Mouse (Mus musculus) left cerebral cortex, postnatal 25 days (tissue): ENCODE data around the gene Fam241b. TPM values are rescaled to one million over a fixed set of nuclear protein-coding genes. Genes with fewer than 3 reads are reported as not detected.

Experiments
- DNase-seq, 2 experiments: peaks; one replicate each; pipeline ENCODE4 v3.0.0; 2022; ENCODE audit warnings: low spot score in 2 of 2, mixed read lengths in 1 of 2
- intact Hi-C: fragments of 180-260 bp; cut with DNase I; formaldehyde crosslinking; loops from one replicate; pipeline ENCODE4 v1.15.1; 2025
- total RNA-seq, 2 experiments: library from RNA; stranded (reverse); gene quantifications; 2 replicates each; pipeline ENCODE4 v1.2.3; 2021

Fam241b gene
- 10 to 100 TPM; 53.0 to 54.6 TPM for total RNA-seq

DNA sequence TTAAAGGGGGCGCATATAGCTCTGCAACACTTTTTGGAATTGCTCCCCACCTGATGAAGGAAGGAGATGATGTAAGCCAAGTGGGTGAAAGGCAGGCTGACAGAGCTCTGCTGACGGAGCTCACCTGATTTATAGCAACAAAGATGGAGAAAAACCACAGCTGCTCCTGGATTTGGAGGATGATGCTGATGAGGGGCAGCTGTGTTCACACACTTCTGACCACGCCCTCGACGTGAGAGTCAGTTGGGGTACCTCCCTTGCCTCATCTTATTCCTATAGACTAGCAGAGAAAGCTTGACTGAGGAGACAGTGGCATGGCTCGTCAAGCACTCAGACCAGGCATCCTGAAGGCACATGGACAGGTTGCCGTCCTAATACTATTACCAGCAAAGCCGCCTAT, at the start of gene Fam241b:
Gene Fam241b (minus strand): TSS at position 101 of the 400 bp plus-strand sequence.
- DNase-seq, result no peak
- intact Hi-C loops, result no loop called here

DNA sequence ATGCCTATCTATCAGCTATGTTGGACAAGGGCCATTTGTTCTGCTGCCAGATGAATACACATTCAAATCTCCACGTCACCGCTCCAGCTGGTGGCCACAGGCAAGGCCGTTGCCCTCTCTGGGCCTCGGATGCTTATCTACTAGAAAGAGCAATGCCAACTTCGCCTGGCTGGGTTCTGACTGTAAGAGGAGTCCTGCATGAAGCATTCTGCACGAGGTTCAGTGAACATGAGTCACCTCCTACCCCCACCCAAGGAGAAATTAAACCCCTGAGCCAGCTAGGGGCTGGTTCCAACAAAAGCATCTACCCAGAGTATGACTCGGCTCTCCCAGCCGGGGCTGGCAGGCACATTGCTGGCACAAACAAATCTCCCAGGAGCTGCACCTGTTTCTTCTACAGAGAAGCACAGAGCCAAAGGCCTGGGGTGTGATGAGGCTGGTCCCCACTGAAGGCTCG, 49.0 kb upstream of the Fam241b start:
- peak; percentile 31 to 83 for DNase-seq
- intact Hi-C loops, result no loop called here

DNA sequence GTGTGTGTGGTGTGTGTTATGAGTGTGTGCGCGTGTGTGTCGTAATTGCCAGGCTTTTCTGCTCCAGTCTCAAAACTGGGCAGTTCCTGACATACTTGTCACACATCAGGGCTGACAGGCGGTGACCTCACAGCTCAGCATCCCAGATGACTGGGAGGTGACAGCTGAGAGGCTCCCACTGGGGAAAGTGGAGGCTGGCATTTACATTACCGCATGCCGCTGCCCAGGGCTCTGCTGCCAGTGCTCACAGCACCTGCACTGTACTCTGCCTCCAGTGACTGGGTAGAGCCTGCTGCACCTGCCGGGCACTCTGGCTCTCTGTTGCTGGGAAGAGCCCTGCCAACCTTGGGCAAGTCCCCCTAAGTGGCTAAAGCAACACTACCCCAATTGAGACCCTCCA, 47.1 kb upstream of the Fam241b start:
- intact Hi-C loops, result no loop called here
- no peak for DNase-seq

DNA sequence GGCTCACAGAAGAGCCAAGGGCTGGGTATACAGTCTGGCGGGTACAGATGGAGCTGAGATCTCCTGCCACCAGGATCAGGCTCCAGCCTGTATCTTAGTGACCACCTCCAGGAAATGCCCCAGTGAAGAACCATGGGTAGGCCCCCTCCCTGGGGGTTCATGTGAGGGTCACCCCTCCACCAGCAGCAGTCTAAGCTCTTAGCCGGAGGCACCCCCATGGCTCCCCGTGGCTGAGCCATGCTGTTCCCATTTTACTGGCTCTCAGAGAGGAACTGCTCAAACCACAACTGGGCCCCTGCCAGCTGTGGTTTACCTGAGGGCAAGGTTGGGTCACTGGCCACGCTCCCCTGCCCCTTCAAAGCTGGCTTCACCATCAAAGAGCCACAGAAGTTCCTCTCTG, 46.2 kb upstream of the Fam241b start:
- intact Hi-C loops, result no loop called here

DNA sequence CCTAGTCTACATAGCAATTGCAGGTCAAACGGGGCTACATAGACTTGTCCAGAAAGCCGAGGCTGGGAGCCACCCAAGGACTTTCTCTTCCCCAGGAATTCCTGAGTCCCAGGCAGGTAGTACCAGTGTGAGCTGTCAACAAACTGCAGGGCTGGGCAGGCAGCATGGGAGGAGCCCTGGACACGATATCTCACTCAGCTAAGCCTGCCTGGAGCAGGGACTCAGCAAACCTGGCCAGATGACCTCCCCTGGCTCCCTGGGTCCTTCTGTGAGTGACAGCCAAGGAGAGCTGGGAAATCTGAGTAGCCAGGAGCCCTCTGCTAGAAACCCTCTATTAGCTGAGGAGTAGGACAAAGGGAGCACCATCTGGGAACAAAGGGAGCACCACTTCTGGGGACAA, 45.6 kb upstream of the Fam241b start:
- intact Hi-C loops, result no loop called here
- no peak for DNase-seq

More for the DNA sequence above, 46.2 kb upstream of the Fam241b start:
- DNase-seq, result no peak

DNA sequence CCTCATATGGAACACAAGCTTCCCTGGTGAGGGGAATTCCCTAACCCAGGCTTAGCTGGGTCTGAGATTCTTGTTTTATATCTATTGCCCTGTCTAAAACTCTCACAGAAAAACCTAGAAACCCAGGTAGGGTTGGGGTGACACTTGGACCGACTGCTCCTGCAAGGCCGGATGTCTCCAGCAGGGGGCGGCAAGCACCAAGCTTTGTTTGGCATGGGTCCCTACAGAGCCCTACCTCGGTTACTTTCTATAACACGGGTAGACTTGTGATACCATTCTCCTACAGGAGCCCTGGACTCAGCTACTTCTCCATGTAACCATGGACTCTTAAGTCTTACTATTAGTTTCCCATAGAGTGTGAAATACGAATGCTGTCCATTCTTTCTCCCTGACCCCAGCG, 43.2 kb upstream of the Fam241b start:
- peak; percentile 80 to 82 for DNase-seq
- intact Hi-C loops, result loop anchor here (1.0 kb wide), 1 partner anchor 56 kb away; no protein-coding TSS in a partner anchor

DNA sequence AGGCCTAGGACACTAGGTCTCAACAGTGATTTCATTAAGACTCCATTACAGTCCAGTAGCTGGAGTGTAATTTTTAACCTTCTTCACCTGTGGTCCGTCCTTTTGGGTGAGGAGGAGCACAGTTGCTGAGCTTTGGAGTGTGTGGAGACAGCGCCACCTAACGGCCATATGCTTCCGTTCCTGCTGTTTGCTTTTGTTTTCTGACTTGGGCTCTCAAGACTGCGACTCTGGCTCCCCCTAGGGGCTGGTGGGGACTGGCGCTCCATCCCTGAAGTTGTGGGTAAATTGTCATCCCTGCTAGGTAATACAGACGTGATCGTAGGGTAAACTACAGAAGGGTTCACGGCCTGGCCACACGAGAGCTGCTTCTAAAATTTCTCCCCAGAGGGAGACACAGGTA, 39.3 kb upstream of the Fam241b start:
- intact Hi-C loops, result loop anchor here (1.0 to 5.0 kb wide), 5 partner anchors 78 to 344 kb away; no protein-coding TSS in a partner anchor
- DNase-seq, result peak; percentile 97 to 98

DNA sequence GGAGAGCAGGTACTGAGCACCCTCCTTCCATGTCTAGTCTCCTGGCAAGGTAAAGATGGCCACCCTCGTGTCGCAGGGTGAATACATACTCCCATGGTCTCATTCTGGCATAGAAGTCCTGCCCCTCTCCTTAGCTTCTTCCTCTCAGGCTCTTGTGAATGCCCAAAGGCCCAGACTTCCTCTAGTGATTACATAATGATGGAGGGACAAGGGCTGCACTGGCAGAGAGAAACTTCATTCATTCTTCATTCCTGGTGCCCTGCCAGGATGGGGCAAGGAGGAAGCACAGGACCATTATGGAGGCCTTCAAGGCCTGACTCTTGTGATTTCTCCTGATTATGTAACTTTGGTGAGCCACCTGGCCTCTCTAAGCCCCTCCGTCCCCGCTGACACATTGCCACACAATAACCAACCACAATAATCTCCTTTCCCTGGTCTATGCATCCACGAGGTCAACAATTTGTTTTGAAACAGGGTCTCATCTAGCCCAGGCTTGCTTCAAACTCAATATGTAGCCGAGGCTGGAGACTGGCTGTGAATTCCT, 38.8 kb upstream of the Fam241b start:
- intact Hi-C loops, result loop anchor here (1.0 to 5.0 kb wide), 5 partner anchors 77 to 344 kb away; no protein-coding TSS in a partner anchor
- peak in 1 of 2 experiments; percentile 16 for DNase-seq

DNA sequence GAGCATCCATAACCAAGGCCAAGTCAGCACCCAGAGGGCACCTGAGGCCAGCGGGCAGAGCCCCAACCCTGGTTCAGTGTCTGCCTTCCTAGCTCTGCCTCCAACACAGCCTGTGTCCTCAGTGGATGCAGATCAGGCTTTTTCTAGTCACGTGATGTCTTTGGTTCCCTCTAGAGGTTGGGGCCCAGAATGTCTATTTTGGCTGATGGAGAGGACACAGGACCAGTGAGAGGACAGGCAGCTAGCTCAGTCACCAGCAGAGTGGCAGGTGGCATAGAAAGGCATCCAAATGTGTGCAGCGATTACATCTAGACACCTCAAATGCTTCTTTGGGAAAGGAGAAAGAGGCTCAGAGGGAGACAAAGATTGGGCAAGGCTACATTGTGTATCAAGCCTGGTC, 38.0 kb upstream of the Fam241b start:
- intact Hi-C loops, result loop anchor here (2.0 to 5.0 kb wide), 2 partner anchors 304 to 343 kb away; no protein-coding TSS in a partner anchor
- DNase-seq, result no peak

DNA sequence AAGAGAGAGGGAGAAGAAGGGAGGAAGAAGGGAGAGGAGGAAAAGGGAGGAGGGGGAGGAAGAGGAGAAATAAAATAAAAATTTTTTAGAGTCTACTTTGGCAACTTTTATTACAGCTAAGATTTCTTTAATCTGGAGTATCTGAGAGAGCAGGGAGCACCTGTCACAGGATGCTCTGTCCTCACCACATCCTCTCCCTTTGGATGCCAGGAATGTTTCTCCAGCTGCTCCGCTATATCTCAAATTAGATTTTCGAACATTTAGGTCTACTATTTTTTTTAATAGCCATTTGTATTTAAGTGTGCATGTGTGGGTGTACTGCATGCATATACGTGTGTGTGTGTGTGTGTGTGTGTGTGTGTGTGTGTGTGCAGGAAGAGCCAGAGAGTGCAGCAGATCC, 36.2 kb upstream of the Fam241b start:
- intact Hi-C loops, result loop anchor here (5.0 kb wide), 2 partner anchors 43 to 303 kb away; no protein-coding TSS in a partner anchor
- DNase-seq, result no peak

DNA sequence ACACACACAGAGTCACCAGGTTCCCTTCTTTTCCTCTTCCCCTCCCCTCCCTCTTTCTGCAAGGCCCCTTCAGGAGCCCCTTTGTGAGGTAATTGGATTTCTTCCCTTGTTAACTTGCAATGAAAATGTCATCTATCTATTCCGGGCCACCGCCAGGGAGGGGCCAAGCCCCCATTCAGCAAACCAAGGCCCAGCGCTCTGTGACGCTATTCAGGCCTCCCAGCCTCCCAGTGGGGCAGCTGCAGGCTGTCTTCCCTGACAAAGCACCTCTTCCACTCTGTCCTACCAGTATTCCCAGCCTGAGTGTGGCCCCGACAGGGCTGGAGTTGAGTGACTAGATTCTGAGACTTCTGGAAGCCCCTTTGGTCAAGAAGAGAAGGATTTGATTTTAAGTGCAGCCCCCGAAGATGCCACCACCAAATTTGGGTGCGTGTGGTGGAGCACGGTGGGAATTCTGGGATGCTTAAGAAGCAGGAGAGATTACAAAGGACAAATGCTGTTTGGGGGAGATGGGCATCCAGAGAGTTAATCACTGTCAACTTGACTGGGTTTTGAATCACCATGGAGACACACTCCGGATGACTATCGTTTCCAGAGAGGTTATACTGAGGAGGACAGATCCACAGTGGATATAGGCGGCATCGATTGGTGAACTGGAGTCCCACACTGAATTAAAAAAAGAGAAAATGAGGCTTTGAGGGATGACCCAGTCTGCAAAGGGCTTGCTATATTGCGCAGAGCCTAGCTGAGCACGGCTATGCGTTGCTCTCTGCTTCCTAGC, 31.0 kb upstream of the Fam241b start:
- intact Hi-C loops, result loop anchor here (5.0 kb wide), 1 partner anchor 37 kb away; no protein-coding TSS in a partner anchor
- DNase-seq, result no peak

DNA sequence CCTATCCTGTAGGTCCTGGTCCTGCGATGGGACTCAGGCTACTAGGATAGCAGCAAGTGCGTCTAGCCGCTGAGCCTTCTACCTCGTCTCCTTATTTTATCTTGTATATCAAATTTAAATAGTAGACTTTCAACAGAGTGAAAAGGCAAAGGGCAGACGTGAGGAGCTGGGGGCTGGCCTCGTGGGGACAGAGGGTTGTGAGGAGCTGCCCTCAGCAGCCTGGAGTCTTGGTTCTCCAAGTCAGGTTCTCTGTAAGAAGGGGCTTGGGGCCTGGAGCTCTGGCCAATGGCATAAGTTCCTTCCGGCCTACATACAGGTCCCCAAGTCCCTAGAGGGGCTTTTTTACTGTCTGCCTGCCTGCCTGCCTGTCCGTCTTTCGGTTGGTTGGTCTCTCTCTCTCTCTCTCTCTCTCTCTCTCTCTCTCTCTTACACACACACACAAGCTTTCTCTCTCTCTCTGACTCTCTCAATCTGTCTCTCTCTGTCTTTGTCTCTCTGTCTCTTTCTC, 30.3 kb upstream of the Fam241b start:
- intact Hi-C loops, result no loop called here

DNA sequence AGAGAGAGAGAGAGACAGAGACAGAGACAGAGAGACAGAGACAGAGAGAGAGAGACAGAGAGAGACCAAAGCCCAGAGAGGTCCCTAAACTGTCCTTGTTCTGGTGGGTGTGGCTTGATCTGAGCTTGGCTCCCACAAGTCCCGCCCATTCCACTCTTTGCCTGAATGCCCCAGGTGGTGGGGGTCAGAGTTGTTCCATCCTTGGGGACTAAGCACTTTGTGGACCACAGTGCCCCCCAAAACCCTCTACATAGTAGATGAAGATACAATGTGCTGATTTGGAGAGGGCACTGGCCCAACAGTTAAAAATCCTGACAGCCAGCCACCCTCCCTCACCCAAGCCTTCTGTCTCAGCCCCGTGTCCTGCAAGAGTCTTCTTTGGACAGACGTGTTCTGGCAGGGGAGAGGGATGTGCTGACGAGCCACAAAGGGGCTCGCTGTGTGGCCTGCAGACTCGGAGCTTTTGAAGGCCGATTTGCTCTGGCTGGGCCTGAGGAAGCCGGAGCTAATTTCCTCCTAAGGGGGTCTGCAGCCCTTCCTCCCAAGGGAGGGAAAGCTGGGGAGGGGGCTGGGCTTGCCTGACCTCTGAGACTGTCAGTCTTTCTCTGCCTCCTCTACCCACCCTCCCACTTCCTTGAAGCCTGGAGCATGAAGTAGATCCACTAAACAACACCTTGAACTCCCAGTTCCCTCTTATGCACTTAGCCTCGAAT, 29.3 kb upstream of the Fam241b start:
- intact Hi-C loops, result no loop called here
- no peak for DNase-seq

More for the DNA sequence above, 30.3 kb upstream of the Fam241b start:
- no peak for DNase-seq

DNA sequence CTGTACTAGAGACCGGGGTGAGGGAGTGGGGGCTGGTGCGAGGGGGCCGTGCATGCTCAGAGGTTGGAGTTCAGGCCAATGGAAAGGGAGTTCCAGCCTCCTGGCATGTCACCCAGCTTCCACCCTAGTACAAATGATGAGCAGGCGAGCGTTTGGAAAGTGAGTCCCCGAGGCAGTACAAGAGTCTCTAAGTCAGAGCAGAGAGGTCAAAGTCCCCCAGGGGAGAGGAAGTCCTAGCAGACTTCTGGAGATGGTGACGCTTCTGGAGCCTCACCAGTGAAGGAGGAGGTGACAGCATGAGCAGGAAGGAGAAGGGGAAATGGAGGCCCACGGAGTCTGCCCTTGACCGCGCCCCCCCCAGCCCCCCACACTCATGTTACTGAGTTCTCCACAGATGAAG, 18.7 kb upstream of the Fam241b start:
- intact Hi-C loops, result no loop called here
- no peak for DNase-seq

DNA sequence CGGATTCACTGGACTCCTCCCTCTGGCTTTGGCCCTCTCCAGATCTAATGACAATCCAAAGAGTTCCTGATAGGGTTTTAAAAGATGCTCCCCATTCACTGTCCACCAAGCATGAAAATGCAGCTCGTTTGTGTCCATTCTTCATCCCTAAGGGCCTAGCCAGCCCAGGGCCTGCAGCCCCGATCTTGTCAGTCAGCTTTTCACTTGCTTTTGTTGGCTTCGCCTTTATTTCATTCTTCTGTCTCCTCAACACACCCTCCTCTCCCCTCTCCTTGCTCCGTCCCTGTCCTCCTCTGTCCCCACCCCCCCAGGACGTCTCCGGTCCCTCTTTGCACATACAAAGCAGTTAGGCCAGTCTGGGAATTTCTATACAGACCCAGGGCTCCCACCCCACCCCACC, 6.2 kb upstream of the Fam241b start:
- DNase-seq, result no peak
- intact Hi-C loops, result no loop called here

DNA sequence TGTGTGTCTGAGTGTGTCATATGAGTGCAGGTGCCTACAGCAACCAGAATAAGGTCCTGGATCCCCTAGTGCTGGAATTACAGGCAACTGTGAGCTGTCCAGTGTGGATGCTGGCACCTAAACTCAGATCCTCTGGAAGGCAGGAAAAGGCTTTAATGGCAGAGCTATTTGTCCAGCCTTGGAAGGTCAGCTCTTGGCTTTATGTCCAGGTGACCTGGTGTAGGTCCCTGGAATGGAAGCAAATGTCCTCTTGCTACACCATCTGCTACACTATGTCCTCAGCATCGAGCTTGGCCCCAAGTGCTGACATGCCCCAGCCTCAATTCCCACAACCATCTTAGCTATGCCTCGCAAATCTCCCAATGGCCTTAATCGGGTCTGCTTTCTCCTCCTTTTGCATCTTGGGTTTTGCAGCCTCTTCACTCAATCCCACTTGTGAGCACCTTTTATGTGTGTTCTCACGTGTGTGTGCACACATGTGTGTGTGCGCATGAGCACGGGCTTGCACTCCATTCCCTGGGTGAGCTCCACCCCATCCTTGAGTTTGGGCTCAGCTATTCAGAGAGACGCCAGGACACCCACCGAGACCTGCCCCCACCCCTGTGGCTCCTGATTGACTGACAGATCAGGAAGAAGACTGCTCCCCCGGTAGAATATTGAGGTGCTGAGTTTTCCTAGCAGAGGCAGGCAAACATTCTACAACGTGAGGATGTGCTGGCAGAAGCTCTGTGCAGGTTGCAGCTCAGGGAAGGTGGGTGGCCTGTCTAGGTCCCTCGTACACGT, 3.9 kb upstream of the Fam241b start:
- intact Hi-C loops, result no loop called here
- no peak for DNase-seq

DNA sequence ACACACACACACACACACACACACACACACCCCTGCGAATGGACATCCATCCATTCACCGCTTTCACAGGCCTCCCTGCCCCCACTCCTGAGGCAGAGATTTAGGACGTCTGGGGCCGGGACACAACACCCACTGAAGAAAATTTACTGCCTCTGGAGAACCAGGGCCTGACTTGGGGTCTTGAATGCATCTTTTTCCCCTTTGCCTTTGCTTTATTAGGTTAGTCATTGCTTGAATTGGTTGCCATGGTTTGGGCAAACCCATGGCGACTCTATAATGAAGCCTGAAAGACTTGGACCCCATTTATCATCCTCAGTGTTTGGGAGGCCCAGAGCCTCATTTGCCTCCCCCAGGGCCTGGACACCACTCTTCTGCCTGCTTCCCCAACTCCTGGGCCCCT, 2.2 kb upstream of the Fam241b start:
- no peak for DNase-seq
- intact Hi-C loops, result no loop called here

DNA sequence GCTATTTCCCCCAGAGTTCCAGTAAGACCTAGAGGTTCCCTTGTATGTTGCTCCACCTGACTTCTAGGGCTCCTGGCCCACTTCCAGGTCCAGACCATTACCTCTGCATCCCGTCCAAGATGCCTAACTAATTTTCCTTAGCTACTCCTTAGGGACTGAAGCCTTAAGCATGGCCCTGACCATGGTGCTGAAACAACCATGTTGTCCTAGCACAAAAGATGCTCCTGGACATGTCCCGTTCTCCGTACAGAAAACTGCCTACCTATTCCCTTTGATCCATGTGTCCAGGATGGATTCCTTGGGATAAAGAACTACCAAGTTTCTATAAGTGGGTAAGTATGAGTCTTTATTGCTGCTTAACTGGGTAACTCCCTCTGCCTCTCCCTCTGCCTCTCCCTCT, 5.7 kb downstream of the Fam241b start:
- DNase-seq, result no peak
- intact Hi-C loops, result loop anchor here (5.0 kb wide), 1 partner anchor 39 kb away; no protein-coding TSS in a partner anchor

DNA sequence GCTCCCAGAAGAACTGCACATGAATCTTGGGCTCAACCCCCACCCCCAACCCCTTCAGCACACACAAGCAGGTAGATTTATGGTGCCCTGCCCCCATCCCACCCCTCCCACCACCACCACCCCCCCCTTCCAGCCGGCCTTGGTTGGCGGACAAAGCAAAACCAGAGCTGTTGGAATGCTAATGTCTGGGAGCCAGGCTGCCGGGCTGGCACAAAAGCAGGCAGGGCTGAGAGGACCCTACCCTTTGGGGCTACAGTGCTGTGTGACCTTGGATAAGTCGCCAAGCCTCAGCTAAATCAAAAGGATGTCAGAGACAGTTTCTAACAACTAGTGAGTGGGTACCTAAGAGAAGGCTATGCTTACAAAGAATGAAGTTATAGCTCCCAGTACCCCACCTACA, 6.6 kb downstream of the Fam241b start:
- intact Hi-C loops, result loop anchor here (5.0 kb wide), 1 partner anchor 40 kb away; no protein-coding TSS in a partner anchor
- no peak for DNase-seq
